Mouse (Mus musculus) MEL (cell line): ENCODE results near the gene Lypla2.

Experiments
- BHLHE40 ChIP-seq: IDR thresholded peaks from 2 replicates; pipeline ENCODE4 v1.6.1; 2012; ENCODE audit warnings: low read depth, mild to moderate bottlenecking, inconsistent platforms, low read length, improper control_type of control experiment, borderline replicate concordance
- CHD1 ChIP-seq: IDR thresholded peaks from 2 replicates; pipeline ENCODE4 v1.6.1; 2012; ENCODE audit warnings: low read depth, mild to moderate bottlenecking, inconsistent platforms, low read length, improper control_type of control experiment
- ETS1 ChIP-seq: IDR thresholded peaks from 2 replicates; pipeline ENCODE4 v1.6.1; 2012; ENCODE audit warnings: low read depth, mild to moderate bottlenecking, inconsistent platforms, low read length, improper control_type of control experiment, moderate library complexity
- GATA1 ChIP-seq: IDR thresholded peaks from 2 replicates; pipeline ENCODE4 v1.6.1; 2011; ENCODE audit warnings: low read depth, low read length, improper control_type of control experiment
- POLR2A ChIP-seq, 2 experiments: IDR thresholded peaks; 2 replicates each; pipeline ENCODE4 v1.6.1; 2011 to 2012; ENCODE audit warnings: low read length in 2 of 2, mild to moderate bottlenecking in 2 of 2, control low read depth in 1 of 2, improper control_type of control experiment in 1 of 2, low read depth in 1 of 2, moderate library complexity in 1 of 2; ENCODE audit not compliant: control insufficient read depth in 1 of 2, insufficient read depth in 1 of 2, poor library complexity in 1 of 2
- UBTF ChIP-seq: IDR thresholded peaks from 2 replicates; pipeline ENCODE4 v1.6.1; 2012; ENCODE audit warnings: low read depth, mild to moderate bottlenecking, inconsistent platforms, low read length, improper control_type of control experiment, moderate library complexity, borderline replicate concordance; ENCODE audit not compliant: insufficient read depth
- ZNF384 ChIP-seq: IDR thresholded peaks from 2 replicates; pipeline ENCODE4 v1.6.1; 2012; ENCODE audit warnings: low read depth, mild to moderate bottlenecking, inconsistent platforms, low read length, improper control_type of control experiment

DNA sequence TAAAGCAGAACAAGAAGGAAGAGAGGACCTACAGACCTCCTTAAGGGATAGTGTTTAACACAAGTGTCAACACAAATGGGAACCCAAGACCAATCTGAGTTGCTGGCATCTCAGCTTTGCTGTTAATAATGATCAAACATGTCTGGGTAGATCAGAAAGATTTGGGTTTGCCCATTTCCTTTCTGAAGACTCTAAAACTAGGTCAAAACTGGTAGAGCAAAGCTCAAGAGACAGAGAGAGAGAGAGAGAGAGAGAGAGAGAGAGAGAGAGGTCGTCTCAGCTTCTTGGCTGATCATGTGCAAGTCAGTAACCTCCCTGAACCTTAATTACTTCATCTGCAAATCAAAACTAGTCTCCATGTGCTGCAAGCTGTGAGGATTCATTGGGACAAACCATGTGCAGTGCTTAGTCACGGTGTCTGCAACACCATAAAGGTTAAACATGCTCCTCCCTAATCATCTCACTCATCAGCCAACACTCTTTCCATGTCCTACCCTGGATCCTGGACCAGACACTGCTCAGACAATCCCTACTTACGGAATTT is 43.7 kb upstream of the Lypla2 start:
- no peak for TF ChIP-seq CHD1
- TF ChIP-seq GATA1: no peak
- no peak for TF ChIP-seq ZNF384
- TF ChIP-seq ETS1: no peak
- TF ChIP-seq POLR2A (IDR thresholded peaks at IDR 0.05; ENCODE audit: control insufficient read depth in 1 of 2, insufficient read depth in 1 of 2, low read depth in 1 of 2, low read length in 2 of 2, poor library complexity in 1 of 2): no peak
- no peak for TF ChIP-seq BHLHE40
- no peak for TF ChIP-seq UBTF
